Mouse (Mus musculus): ENCODE results near the gene Enpp6. TPM values are rescaled to one million over a fixed set of nuclear protein-coding genes. Genes with fewer than 3 reads are reported as not detected.

Gene Enpp6
- total and polyA plus RNA-seq, 2 experiments from 2014 or later, result 5.5 to 7.7 TPM

DNA sequence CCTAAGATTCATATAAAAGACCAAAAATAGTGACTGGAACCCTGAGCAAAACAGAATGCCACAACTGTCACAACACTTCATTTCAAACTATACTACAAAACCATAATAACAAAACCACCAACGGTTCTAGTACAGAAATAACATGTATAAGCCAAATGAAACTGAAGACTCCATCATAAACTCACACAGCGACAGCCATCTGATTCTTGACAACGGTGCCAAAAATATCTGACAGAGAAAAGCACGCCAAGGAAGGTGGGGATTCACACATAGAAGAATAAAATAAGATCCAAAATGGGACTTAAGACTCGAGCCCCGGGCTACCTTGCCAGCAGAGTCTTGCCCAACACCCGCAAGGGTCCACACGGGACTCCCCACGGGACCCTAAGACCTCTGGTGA, 158.6 kb downstream of the Enpp6 start:
- H3K9me3 ChIP-seq (replicated peaks; ENCODE audit: control insufficient read depth, low read length), result no peaks in the 10 kb centered on the region
- H3K36me3 ChIP-seq (replicated peaks; ENCODE audit: control insufficient read depth, insufficient read depth, low read length), result no peaks in the 10 kb centered on the region
- WGBS, result 87% methylated on average over 7 of the region's 9 CpGs
- DNase-seq (ENCODE audit: low spot score), result no peak
- no peak overlapping the region for H3K9ac ChIP-seq (replicated peaks; ENCODE audit: low read depth, low read length)
- no peak overlapping the region for H3K4me3 ChIP-seq (ENCODE audit: low read depth, low read length)
- no peak overlapping the region for H3K4me2 ChIP-seq (ENCODE audit: low read depth, low read length)
- H3K27me3 ChIP-seq (ENCODE audit: control insufficient read depth, insufficient read depth, low read length), result no peaks in the 10 kb centered on the region
- no peak overlapping the region for H3K27ac ChIP-seq (ENCODE audit: low read depth)
- TF ChIP-seq CTCF (IDR thresholded peaks at IDR 0.05; ENCODE audit: low read depth) (no peak), EP300 (IDR thresholded peaks at IDR 0.05; ENCODE audit: low read depth) (no peak)
- H3K4me1 ChIP-seq (ENCODE audit: control insufficient read depth, insufficient read depth), result no peaks in the 10 kb centered on the region
- no peak for ATAC-seq (ENCODE audit: insufficient read depth, low read depth)

Other genes starting within 250 kb of the Enpp6 start
- gene Irf2, start 247.2 kb upstream of the Enpp6 start, total RNA-seq (2014; rRNA removed; ENCODE audit: low replicate concordance), result 3.5 and 4.6 TPM in 2 replicates
- gene Irf2, start 247.2 kb upstream of the Enpp6 start, polyA plus RNA-seq (2015; fragmentation: Nextera tagmentation; extraction: Ambion mirVana), result 22.2 and 22.5 TPM in 2 replicates

All from heart, postnatal 0 days (tissue).